ENCODE assay signal across 9 mouse cellular contexts in genomic region chr17:29237267-29237771, GRCm38 (mm10). TPM values are rescaled to one million over a fixed set of nuclear protein-coding genes. Genes with fewer than 3 reads are reported as not detected.
A peak's percentile ranks its signal among the peaks of the same experiment; 100 is the strongest.
DNase-seq lines count a peak whose midpoint lies in the region; ATAC-seq and TF ChIP-seq lines count a peak whose summit lies in the region.
"Had no signal": no experiment of that assay in that cellular context is flagged by ENCODE, and none has a peak within 500 bp of the region (broad histone marks: within the 10 kb centered on the region; RNA-seq: fewer than 3 reads in every experiment).

No protein-coding gene starts in this region.

- H3K27me3 ChIP-seq in testis, adult 2 months (ENCODE audit: control insufficient read depth, insufficient read depth, low read length), result no peaks in the 10 kb centered on the region
- peaks cover 42% of the 10 kb centered on the region for H3K27me3 ChIP-seq in liver, embryonic 14.5 days (ENCODE audit: control insufficient read depth, insufficient read depth, low read length)

- peak overlapping the region; percentile 61 for H3K4me2 ChIP-seq in liver, embryonic 14.5 days (ENCODE audit: low read depth)

- no peak for ATAC-seq in liver, embryonic 14.5 days (ENCODE audit: insufficient read depth)
- ATAC-seq in activated CD4-positive, CD25-positive, alpha-beta regulatory T cell, adult 4 months, result no peak

- no peak overlapping the region for H3K27ac ChIP-seq in gastrocnemius, adult 2 months
- no peak overlapping the region for H3K27ac ChIP-seq in testis, adult 2 months (ENCODE audit: control insufficient read depth, insufficient read depth, low read depth, low read length)
- H3K27ac ChIP-seq in liver, embryonic 14.5 days, result no peak overlapping the region

- H3K4me3 ChIP-seq in gastrocnemius, adult 2 months, result peak overlapping the region; percentile 72
- H3K4me3 ChIP-seq in testis, adult 2 months (ENCODE audit: control insufficient read depth, low read depth, low read length), result peak overlapping the region; percentile 32
- peak overlapping the region; percentile 19 to 47; a peak in 3 of 4 replicates for H3K4me3 ChIP-seq in liver, embryonic 14.5 days (ENCODE audit: insufficient read depth in 1 of 2, low read depth in 2 of 2, low read length in 2 of 2)

- H3K36me3 ChIP-seq in testis, adult 2 months (ENCODE audit: control insufficient read depth, insufficient read depth, low read length), result no peaks in the 10 kb centered on the region
- no peaks in the 10 kb centered on the region for H3K36me3 ChIP-seq in liver, embryonic 14.5 days (replicated peaks; ENCODE audit: control insufficient read depth, insufficient read depth, low read depth)

- no peak for DNase-seq in gastrocnemius, adult 2 months
- no peak for DNase-seq in gastrocnemius, postnatal 10 days
- no peak for DNase-seq in testis, postnatal 14 days (ENCODE audit: low spot score)
- DNase-seq in liver, embryonic 14.5 days (ENCODE audit: low read depth in 3 of 3, low spot score in 3 of 3), result no peak
- no peak for DNase-seq in ovary, adult 18-20 months (ENCODE audit: low spot score)
- no peak for DNase-seq in gastrocnemius, postnatal 36 days
- DNase-seq: kidney, postnatal 25 days had no signal

- TF ChIP-seq POLR2A in testis, adult 2 months (IDR thresholded peaks at IDR 0.05; ENCODE audit: control insufficient read depth, low read depth, low read length), result no peak

- no peaks in the 10 kb centered on the region for H3K9me3 ChIP-seq in liver, embryonic 14.5 days (ENCODE audit: control insufficient read depth, low read length)

- peaks cover 18% of the 10 kb centered on the region for H3K4me1 ChIP-seq in testis, adult 2 months (ENCODE audit: control insufficient read depth, insufficient read depth, low read length)
- H3K4me1 ChIP-seq in liver, embryonic 14.5 days (replicated peaks; ENCODE audit: control insufficient read depth in 2 of 2, insufficient read depth in 2 of 2, low read length in 1 of 2), result no peaks in the 10 kb centered on the region

- intact Hi-C loops in gastrocnemius, adult 2 months (cut with DNase I), result no loop called here
- intact Hi-C loops in gastrocnemius, postnatal 36 days (cut with DNase I), result no loop called here

- WGBS in liver, embryonic 14.5 days (ENCODE audit: insufficient replicate concordance), result 2% methylated on average over 32 of the region's 32 CpGs

- H3K9ac ChIP-seq in liver, embryonic 14.5 days (replicated peaks), result no peak overlapping the region

- TF ChIP-seq CTCF in gastrocnemius, adult 2 months (IDR thresholded peaks at IDR 0.05), result no peak
- TF ChIP-seq CTCF in testis, adult 2 months (IDR thresholded peaks at IDR 0.05; ENCODE audit: control insufficient read depth, insufficient read depth, insufficient replicate concordance, low read depth, low read length), result no peak
- TF ChIP-seq CTCF in liver, embryonic 14.5 days (IDR thresholded peaks at IDR 0.05; ENCODE audit: low read depth), result no peak

- no peak for TF ChIP-seq EP300 in liver, embryonic 14.5 days (IDR thresholded peaks at IDR 0.05; ENCODE audit: low read depth)

RNA-seq across cellular contexts. Expression of gene Cpne5, which starts 0.6 kb away (rescaled TPM):
- total RNA-seq in gastrocnemius, adult 2 months (2021), result not detected
- under 1 TPM; 0.32 to 0.49 TPM for total RNA-seq in gastrocnemius, postnatal 10 days (2021)
- polyA plus RNA-seq in testis, adult 2 months (2012; rRNA removed), result 49.1 and 62.1 TPM in 2 replicates
- 0.06 and 0.12 TPM in 2 replicates for polyA plus RNA-seq in liver, embryonic 14.5 days (2012; rRNA removed)
- 0.16 and 0.28 TPM in 2 replicates for polyA plus RNA-seq in liver, embryonic 14.5 days (2014; fragmentation: Nextera tagmentation; extraction: Ambion mirVana)
- polyA plus RNA-seq in activated CD4-positive, CD25-positive, alpha-beta regulatory T cell, adult 4 months (2017; shearing (Covaris generic)), result 1 to 10 TPM; 1.5 to 1.6 TPM
- total RNA-seq in gastrocnemius, postnatal 36 days (2021), result not detected

RNA-seq across cellular contexts. Expression of gene Ppil1, which starts 26.7 kb away (rescaled TPM):
- total RNA-seq in gastrocnemius, adult 2 months (2021), result 1 to 10 TPM; 5.1 to 7.3 TPM
- 10 to 100 TPM; 11.4 to 12.4 TPM for total RNA-seq in gastrocnemius, postnatal 10 days (2021)
- 12.2 and 13.1 TPM in 2 replicates for polyA plus RNA-seq in testis, adult 2 months (2012; rRNA removed)
- polyA plus RNA-seq in liver, embryonic 14.5 days (2012; rRNA removed), result 46.2 and 47.9 TPM in 2 replicates
- 84.7 and 87.3 TPM in 2 replicates for polyA plus RNA-seq in liver, embryonic 14.5 days (2014; fragmentation: Nextera tagmentation; extraction: Ambion mirVana)
- polyA plus RNA-seq in activated CD4-positive, CD25-positive, alpha-beta regulatory T cell, adult 4 months (2017; shearing (Covaris generic)), result 10 to 100 TPM; 53.8 to 82.0 TPM
- 1 to 10 TPM; 5.9 to 6.0 TPM for total RNA-seq in gastrocnemius, postnatal 36 days (2021)

RNA-seq across cellular contexts. Expression of gene BC004004, which starts 31.3 kb away (rescaled TPM):
- total RNA-seq in gastrocnemius, adult 2 months (2021), result 100 to 1,000 TPM; 110 to 121 TPM
- total RNA-seq in gastrocnemius, postnatal 10 days (2021), result 100 to 1,000 TPM; 115 to 118 TPM
- polyA plus RNA-seq in testis, adult 2 months (2012; rRNA removed), result 42.0 and 42.5 TPM in 2 replicates
- 26.1 and 27.4 TPM in 2 replicates for polyA plus RNA-seq in liver, embryonic 14.5 days (2012; rRNA removed)
- polyA plus RNA-seq in liver, embryonic 14.5 days (2014; fragmentation: Nextera tagmentation; extraction: Ambion mirVana), result 57.7 and 58.1 TPM in 2 replicates
- polyA plus RNA-seq in activated CD4-positive, CD25-positive, alpha-beta regulatory T cell, adult 4 months (2017; shearing (Covaris generic)), result 100 to 1,000 TPM; 125 to 132 TPM
- 100 to 1,000 TPM; 104 to 106 TPM for total RNA-seq in gastrocnemius, postnatal 36 days (2021)
